Mouse (Mus musculus) brain, embryonic 14.5 days (tissue): Measurements from ENCODE around the gene Ufm1.

Experiments
- CTCF ChIP-seq: fragments of 200-500 bp; IDR thresholded peaks from 2 replicates; pipeline ENCODE4 v1.5.1; 2012; ENCODE audit warnings: inconsistent platforms, mild to moderate bottlenecking, moderate library complexity, borderline replicate concordance; ENCODE audit not compliant: insufficient read depth, insufficient read length; ENCODE audit errors: extremely low read depth
- POLR2A ChIP-seq: fragments of 200-500 bp; IDR thresholded peaks from 2 replicates; pipeline ENCODE4 v1.6.1; 2012; ENCODE audit warnings: mild to moderate bottlenecking, inconsistent platforms, borderline replicate concordance; ENCODE audit not compliant: poor library complexity, insufficient read depth, insufficient read length, severe bottlenecking; ENCODE audit errors: extremely low read depth

- TF ChIP-seq CTCF, result no peak
- no peak for TF ChIP-seq POLR2A
Measured at GRCm38 (mm10) chr3:53834238-53834637, 29.4 kb downstream of the Ufm1 start.
